Mouse (Mus musculus): ENCODE data around the gene 2310034G01Rik.

Gene 2310034G01Rik

DNA sequence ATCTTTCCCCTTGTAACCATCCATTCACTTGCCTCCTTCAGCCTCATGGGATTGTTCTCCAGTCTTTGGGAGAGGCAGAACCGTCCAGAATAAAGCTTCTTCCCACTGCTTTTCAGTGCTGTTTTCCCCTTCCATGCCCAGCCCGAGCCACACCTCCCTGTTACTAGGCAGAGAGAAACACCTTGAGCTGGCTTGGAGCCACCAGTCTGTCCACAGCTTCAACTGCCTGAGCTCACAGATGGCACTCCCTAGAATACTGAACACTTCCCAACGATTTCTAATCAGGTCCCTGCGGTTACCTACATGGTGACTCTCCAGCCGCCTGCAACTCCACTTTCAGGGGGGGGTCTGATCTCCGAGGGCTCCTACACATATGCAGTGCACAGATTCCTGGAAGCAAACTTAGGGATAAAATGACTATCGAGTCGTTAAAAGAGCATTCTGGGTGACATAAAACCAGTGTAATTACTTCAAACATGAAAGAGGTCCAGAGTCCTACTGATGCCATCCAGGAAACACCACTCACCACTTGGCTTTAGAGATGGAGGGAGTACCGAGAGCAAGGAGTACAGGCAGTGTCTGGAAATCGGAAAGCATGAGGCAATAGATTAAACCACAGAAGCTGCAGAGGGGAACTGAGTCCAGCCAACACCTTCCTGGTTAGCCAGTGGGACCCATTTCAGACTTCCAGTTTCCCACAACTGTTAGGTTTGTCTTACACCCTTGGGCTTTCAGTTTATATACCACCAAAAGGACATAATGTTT, at the start of gene 2310034G01Rik:
Gene 2310034G01Rik (minus strand): TSS at position 135 of the 765 bp plus-strand sequence.
- no peak for DNase-seq (ENCODE audit: low read depth)

DNA sequence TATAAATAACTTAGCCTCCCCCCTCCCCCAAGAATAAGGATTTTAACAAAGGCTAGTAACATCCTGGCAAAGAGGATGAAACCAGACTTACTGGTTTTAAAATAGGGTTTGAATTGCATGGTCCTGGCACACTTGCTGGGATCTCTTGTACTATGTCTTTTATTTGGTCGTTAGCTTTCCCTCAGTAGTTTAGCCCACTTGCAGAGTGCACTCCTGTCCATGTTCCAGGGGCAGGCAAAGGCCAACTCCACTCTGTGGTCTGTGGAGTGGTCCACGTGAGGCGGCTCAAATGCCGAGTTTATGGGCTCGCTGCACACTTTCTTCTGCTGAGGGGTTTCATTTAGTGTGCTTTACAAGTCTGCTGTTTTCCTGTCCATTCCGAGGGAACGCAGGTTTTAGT, 49.8 kb upstream of the 2310034G01Rik start:
- no peak for DNase-seq (ENCODE audit: low read depth)

DNA sequence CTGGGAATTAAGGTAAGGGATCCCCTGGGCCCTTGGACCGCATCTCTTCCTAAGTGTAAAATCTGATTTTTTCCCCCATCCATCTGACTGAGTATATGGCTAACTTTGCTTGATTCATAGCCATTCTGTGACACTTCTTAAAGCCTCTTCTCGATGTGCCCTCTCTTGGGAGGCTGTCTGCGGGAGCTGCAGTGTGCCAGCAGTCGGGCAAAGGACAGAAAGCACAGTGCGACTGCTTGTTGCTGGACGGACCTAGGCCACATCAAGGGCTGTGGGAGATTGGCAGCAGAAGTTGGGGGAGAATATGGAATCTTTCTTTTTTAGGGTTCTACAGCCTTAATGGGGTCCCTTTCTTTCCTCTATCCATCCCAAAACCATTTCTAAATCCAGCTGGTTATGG, 49.3 kb upstream of the 2310034G01Rik start:
- DNase-seq (ENCODE audit: low read depth), result no peak

DNA sequence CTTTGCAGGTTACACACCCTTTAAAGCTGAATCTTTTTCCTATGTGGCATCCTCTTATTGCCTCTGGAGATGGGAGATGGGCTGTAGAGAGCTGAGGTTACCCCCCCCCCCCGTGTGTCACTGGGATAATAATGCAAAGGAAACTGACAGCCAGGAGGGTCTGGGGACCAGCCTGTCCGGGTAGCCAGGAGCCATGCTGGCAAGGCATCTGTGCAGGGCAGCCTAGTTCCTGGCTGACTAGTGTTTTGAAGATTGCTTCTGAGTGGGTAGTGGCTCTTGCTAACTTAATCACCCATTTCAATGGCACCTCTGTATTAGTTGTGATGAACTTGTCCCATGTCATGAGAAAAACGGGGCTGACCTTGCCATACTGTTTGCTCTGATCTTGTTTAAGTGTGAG, 48.3 kb upstream of the 2310034G01Rik start:
- no peak for DNase-seq (ENCODE audit: low read depth)

DNA sequence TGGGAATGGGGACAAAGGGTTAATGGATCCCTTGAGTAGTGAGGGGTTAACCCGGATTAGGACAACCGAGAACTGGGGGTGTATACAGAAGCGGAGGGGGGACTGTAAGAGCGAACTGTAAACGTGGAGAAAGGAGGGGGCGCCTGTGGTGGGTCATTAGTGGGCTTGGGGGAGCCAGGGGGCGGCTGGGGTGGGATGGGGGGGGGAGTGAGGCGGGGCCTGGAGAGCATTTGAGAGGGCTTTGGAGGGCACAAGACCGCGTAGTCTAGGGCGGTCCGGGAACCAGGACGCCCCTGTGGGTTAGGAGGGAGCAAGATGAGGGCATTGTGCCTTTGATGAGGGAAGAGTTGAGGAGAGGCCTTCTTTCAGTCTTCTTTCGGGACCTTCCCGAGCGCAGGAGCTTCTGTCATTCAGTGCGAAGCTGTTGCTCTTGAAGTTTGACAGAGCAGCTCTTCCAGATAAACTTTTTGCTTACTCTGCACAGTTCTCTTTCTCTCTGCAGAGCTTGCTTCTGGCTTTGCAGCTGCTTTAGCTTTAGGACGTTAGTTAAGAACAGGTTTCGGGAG, 47.4 kb upstream of the 2310034G01Rik start:
- peak; percentile 50 for DNase-seq (ENCODE audit: low read depth)

DNA sequence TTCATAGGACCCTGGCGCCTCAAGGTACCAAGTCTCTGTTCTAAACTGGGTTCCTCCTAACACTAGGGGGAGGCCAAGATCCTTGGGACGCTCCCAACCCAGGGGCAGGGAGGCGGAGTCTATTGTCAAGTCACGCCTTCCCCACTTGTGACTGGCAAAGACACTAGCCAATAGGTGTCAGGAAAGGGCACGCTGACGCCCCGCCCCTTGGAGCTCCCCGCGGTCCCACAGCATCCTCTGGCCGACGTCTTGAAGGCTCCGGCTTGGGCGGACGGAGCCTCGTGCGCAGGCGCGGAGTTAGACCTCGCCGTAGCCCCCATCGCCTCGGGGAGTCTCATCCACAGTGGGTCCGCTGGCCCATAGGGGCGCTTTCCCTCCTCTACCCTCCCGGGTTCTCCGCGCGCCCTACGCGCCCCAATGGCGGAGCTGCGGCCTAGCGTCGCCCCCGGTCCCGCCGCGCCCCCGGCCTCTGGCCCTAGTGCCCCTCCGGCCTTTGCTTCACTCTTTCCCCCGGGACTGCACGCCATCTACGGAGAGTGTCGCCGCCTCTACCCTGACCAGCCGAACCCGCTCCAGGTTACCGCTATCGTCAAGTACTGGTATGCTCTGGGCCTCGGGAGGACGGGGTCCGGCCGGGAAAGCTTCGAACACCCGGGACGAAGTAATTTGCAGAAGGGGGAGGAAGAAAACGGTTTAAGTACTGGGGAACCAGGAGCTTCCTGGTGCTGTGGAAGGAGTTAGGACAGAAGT, 46.8 kb upstream of the 2310034G01Rik start, which contains the start of gene Sufu:
Gene Sufu (plus strand): TSS at position 211 of the 750 bp plus-strand sequence.
- DNase-seq (ENCODE audit: low read depth), result peak; percentile 99

DNA sequence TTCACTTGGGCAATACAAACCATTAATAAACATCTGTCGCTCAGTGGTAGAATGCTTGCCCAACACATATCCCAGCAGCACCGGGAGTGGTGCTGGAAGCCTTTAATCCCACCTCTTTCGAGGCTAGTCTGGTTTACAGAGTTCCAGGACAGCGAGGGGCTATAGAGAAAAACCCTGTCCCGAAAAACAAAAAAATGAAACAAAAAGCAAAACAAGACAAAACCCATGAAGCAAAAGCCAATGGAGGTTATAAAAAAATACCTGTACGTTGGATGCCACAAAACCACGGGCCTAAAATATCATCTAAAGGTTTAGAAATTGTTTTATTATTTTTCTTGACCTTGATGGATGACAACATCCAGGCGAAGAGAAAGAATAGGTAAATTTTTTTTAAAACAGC, 46.0 kb upstream of the 2310034G01Rik start:
- DNase-seq (ENCODE audit: low read depth), result no peak

DNA sequence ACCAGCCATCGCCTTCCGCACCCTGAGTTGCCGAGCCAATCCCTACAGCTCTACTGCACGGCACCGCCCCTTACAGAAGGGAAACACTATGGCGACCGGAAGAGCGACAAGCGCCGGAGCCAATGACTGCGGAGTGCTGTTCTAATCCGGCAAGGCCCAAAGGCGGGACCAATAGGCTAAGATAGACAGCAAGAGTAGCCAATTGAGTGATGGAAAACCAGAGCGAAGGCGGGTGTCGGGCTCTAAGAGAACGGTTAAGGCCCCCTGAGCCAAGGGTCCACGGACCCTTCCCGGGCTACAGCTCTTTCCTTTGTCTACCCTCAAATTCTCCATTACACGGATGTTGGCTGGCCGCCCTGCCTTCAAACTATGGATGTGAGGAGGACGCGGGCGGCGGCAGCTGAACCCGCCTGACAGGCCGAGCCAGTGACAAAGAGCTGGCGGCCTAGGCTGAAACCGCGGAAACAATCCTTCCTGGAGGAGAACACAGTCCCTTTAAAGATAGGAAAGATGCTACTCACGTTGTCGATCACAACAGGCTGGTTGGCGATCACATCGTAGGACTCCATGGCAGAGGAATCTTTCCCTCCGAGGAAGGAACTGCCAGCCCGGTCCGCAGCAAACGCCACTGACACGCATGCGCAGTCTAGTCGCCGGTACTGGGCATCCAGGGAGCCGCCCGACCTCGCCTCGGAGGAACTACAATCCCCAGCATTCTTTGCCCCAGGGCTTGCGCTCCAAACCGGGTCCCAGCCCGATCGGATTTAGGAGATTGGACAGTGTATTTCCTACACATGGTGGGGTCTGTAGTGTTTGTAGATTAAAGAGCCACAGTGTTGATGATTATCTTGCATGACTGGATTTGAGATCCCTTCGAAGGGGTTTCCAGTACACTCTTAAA, 45.3 kb upstream of the 2310034G01Rik start, which contains the start of gene Actr1a:
Gene Actr1a (minus strand): TSS at position 640 of the 901 bp plus-strand sequence.
- peak; percentile 100 for DNase-seq (ENCODE audit: low read depth)

DNA sequence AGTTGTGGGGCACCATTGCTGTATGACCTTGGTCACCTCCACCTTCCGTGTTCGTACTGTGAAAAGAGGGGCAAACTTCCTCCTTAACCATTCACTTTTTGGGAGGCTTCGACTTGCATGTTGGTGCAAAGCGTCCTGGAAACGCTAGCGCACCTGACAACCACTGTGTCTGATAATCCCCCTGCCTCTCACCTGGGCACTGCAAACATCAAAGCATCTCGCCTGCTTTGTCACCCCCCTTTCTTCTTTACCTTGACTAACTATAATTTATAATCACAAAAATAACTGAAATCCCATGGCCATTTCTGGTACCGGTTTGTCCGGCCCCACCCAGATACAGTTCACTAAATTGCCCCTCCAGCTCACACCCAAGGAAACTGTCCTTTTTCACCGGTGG, 44.6 kb upstream of the 2310034G01Rik start:
- no peak for DNase-seq (ENCODE audit: low read depth)

DNA sequence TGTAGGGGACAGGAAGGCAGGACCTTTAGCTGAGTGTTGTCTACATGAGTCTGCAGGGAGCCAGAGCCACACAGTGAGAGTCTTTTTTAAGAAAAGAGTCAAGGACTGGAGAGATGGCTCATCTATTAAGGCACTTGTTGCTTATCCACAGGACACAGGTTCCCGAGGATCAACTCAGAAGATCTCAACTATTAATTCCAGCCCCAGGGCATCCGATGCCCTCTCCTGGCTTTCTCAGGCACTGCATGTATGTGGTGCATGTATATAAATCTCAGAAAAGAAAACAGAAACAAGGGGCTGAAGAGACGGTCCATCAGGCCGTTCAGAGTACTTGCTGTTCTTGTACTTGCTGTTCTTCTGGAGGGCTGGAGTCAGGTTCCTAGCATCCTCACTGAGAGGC, 41.9 kb upstream of the 2310034G01Rik start:
- DNase-seq (ENCODE audit: low read depth), result peak; percentile 70

DNA sequence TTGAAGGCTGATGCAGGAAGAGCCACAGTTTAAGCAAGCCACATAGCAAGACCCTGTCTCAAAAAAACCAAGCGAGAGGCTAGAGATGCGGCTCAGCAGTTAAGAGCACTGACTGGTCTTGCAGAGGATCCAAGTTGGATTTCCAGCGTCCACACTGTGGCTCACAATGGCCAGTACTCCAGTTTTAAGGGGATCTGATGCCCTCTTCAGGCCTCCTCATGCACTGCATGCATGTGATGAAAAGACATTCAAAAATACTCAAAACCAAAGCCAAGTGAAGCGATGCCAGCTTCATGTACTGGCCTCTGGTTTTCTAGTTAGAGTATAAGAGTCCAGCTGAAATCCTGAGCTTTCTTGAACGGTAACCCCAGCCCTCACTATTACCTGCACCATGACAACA, 39.8 kb upstream of the 2310034G01Rik start:
- DNase-seq (ENCODE audit: low read depth), result peak; percentile 44

DNA sequence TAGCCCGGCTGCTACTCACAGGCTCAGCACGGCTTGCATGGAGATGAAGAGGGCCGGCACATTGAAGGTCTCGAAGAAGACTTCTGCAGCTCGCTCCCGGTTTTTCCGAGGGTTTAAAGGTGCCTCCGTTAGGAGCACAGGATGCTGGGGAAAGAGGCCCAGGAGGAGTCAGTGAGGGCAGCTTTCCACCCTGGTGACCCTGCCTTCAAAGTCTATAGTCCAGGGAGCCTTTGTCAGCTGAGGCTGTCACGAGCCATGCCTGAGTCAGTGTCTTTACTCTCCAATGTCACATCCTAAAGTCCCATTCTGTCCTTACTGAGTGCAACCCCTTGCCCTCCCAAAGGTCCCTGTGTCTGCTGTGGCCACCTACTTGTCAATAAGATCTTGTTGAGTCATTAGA, 32.2 kb upstream of the 2310034G01Rik start:
- no peak for DNase-seq (ENCODE audit: low read depth)

DNA sequence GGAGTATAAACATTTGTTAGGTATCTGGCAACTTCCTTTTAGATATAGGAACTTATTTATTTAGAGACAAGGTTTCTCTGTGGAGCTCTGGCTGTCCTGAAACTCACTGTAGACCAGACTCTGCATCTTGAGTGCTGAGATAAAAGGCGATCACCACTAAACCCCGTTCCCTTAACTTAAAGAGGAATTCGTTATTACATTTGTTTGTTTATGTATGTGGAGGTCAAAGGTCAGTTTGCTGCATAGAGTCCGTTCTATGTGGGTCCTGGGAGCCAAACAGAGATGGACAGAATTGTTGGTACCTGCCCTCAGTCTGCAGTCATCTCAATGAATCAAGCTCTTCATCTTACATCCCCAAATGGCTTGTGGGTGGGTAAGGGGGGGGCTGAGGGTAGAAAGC, 25.8 kb upstream of the 2310034G01Rik start:
- DNase-seq (ENCODE audit: low read depth), result no peak

DNA sequence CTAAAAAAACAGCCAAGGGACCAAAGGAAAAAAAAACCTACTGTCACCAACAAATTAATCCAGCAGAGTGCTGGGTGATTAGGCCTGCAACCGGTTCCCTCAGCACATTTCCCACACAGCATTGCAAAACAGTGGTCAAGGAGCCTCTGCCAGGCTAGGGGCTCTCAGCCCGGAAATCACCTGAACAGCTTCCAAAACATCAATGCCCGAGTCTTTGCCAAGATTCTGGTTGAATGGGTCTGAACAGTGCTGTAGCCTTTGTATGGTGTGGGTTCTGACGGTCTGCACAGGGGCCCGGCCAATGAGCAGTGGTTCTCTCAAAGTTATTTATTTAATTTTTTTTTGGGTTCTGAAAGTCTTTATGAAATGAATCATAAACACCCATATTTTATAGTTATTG, 25.4 kb upstream of the 2310034G01Rik start:
- DNase-seq (ENCODE audit: low read depth), result no peak

DNA sequence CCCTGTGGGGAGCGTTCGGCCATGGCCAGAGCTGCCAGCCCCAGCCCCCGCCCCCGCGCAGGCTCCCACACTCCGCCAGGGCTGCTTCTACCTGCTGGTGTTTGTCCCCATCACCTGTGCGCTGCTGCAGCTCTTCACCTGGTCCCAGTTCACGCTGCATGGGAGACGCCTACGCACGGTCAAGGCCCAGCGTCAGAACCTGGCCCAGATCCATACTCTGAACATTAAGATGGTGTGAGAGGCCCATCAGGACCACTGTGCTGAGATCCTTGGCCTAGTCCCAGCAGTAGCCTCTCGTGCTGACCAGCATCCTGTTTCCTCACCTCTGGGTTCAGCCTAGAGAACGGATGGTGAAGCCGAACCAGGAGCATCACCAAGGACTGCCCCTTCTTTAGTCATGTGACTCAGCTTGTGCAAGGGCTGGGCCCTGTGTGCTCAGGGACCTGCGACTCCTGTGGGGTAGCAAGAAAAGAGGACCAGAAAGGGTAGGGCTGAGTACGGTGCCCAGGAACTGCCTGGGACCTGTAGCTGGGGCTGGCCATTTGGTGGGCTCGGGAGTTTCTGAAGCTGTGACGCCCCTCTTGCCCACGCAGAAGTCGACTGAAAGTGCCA, 24.5 kb upstream of the 2310034G01Rik start:
- no peak for DNase-seq (ENCODE audit: low read depth)

DNA sequence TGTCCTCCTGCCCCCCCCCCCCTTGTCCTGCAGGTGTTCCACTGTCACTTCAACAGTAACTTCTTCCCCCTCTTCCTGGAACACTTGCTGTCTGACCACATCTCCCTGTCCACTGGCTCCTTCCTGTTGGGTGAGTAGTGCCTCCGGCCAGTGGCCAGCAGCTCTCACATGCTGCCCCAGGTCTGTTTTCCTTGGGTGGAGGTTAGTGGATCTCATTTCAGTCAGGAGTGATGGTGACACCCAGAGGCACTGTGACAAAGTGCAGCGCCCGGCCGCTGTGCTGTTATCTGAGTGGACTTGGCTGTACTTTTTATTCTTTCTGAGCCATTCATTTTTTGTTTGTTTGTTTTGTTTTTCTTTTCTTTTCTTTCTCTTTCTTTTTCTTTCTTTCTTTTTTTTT, 19.1 kb upstream of the 2310034G01Rik start:
- DNase-seq (ENCODE audit: low read depth), result peak; percentile 38

DNA sequence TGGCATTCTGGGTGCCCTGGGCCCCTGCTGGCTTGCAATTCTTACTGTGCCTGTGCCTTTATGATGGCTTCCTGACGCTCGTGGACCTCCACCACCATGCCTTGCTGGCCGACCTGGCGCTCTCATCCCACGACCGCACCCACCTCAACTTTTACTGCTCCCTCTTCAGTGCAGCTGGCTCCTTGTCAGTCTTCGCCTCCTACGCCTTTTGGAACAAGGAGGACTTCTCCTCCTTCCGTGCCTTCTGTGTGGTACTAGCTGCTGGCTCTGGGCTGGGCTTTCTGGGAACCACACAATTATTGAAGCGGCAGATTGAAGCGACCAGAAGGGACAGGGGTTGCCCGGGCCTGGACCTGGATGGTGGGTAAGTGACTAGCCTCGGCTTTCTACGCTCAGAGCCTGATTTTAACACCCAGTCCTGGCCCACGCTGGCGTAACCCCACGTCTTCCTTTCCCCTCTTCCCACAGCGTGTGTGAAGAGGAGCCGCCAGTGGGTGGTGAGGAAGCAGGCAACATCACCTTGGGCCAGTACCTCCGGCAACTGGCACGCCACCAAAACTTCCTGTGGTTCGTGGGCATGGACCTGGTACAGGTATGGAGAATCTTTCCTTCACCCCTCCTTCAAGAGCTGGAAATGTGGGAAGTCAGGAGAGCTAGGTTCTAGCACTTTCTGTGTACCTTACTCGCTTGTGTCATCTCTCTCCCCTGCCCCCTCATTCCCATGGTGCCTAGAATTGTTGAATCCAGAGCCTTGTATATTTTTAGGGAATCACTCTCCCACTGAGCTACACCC, 17.9 kb upstream of the 2310034G01Rik start:
- DNase-seq (ENCODE audit: low read depth), result no peak

DNA sequence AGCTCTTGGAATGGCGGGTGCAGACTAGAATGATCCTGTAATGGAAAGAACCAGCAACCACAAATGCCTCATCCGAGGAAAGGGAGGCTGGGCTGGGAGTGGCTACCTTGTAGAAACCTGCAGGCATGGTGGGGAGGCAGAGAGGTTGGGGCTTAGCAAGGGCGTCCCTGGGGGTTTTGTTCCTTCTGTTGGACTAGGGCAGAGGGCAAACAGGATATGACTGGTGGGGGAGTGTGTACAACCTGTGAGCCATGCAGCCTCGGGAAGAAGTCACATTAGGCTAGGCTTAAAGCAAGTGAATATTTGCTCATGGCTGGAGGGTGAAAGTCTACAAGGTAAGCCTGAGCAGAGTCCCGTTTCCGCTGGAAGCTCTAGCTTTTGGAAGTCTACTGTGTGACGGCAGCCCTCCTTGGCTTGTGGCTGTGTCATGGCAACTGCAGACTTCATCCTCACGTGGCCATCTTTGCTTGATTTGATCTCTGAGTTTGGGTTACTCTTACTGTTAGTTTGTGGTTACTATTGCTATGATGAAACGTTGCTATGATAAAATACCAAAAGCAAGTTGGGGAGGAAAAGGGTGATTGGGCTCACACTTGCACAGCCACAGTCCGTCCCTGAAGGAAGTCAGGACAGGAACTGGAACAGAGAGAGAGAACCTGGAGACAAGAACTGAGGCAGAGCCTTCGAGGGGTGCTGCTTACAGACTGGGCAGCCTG, 13.3 kb upstream of the 2310034G01Rik start:
- no peak for DNase-seq (ENCODE audit: low read depth)

DNA sequence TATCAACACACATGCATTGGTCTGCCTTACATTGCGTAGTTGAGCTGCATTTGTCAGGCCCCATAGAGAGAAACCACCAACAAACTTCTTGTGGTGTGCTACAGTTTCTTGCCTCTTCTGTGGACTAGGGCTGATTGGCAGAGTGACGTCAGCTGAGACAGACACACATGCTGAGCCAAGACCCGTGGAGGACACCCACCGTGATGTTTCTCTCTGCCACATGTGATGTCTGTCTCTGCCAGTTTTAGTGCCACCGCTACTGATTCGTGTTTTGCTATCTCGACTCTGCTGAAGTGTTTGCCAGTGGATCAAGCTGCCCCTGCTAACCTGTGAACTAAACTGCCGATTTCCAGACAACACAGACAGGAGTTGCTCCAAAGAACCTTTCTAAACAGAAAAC, 12.0 kb upstream of the 2310034G01Rik start:
- no peak for DNase-seq (ENCODE audit: low read depth)

DNA sequence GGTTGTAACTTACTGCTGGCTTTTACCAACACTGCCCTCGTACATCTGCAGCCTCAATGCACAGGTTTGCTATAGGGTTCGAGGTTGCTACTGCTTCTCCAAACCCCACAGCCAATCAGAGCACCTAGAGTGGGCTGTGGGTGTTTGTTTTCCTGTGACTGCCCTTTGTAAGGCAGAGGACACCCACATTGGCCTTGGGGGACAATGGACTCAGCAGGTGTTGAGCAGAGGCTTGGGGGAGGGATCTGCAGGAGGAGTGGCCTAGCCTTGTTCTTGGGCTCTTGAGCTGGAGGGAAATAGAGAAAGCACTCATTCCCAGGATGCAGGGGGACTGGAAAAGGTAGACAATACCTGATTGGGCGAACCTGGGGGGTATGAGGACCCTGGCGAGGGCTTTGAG, 8.3 kb upstream of the 2310034G01Rik start:
- DNase-seq (ENCODE audit: low read depth), result no peak
